In the genomic region with DNA sequence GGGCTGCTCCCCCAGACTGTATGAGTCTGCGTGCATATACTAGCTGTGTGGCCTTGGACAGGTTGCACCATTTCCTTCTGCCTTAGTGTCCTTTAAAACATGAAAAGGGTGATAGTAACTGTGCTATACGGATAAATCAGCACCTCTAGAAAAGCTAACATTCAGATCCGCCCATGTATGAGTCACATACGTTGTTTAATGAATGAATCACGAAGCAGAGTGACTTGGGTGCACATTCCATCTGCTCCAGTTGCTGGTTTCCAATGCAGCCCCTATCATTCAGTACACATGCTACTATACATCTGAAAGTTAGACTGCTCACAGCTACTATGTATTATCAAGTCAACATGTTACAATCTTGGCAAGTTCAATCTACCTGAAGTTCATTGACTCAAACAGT, we compare ENCODE assay signal across 15 mouse cellular contexts.
"Had no signal": no experiment of that assay in that cellular context is flagged by ENCODE, and none has a peak within 500 bp of the region (broad histone marks: within the 10 kb centered on the region; RNA-seq: fewer than 3 reads in every experiment).

No protein-coding gene starts in this region.

- H3K27ac ChIP-seq: limb, embryonic 12.5 days; liver, embryonic 13.5 days; lung, embryonic 15.5 days; macrophage; midbrain, embryonic 15.5 days; neural tube, embryonic 13.5 days had no signal

- H3K4me1 ChIP-seq: limb, embryonic 12.5 days; liver, embryonic 13.5 days; lung, embryonic 15.5 days; midbrain, embryonic 15.5 days; neural tube, embryonic 13.5 days had no signal

- DNase-seq: kidney, adult 18-20 months; kidney, postnatal 14 days; liver; liver, embryonic 13.5 days; liver, postnatal 0 days; lung, postnatal 14 days; thymus, adult 18-20 months; thymus, postnatal 25 days had no signal

- H3K9ac ChIP-seq: limb, embryonic 12.5 days; liver, embryonic 13.5 days; liver, postnatal 0 days; lung, embryonic 15.5 days; midbrain, embryonic 15.5 days; neural tube, embryonic 13.5 days had no signal

- ATAC-seq: liver, postnatal 0 days; midbrain, embryonic 15.5 days had no signal

- H3K9me3 ChIP-seq: limb, embryonic 12.5 days; liver, embryonic 13.5 days; lung, embryonic 15.5 days; megakaryocyte, embryonic 14.5 days; midbrain, embryonic 15.5 days; neural tube, embryonic 13.5 days had no signal

- H3K4me2 ChIP-seq: limb, embryonic 12.5 days; liver, embryonic 13.5 days; lung, embryonic 15.5 days; midbrain, embryonic 11.5 days; midbrain, embryonic 15.5 days; neural tube, embryonic 13.5 days had no signal

- H3K36me3 ChIP-seq: limb, embryonic 12.5 days; liver, embryonic 13.5 days; lung, embryonic 15.5 days; midbrain, embryonic 15.5 days; neural tube, embryonic 13.5 days had no signal

- H3K4me3 ChIP-seq: limb, embryonic 12.5 days; liver, embryonic 13.5 days; lung, embryonic 15.5 days; megakaryocyte, embryonic 14.5 days; midbrain, embryonic 15.5 days; neural tube, embryonic 13.5 days had no signal

- H3K27me3 ChIP-seq: limb, embryonic 12.5 days; liver, embryonic 13.5 days; lung, embryonic 15.5 days; megakaryocyte, embryonic 14.5 days; midbrain, embryonic 15.5 days; neural tube, embryonic 13.5 days had no signal
